Mouse (Mus musculus) cerebellum, adult 11-12 months (tissue): ENCODE measurements around the gene Atg3.
A peak's percentile ranks its signal among the peaks of the same experiment; 100 is the strongest.

Experiments
- DNase-seq: peaks from one replicate; pipeline ENCODE4 v3.0.0; 2022

Atg3 gene

DNA sequence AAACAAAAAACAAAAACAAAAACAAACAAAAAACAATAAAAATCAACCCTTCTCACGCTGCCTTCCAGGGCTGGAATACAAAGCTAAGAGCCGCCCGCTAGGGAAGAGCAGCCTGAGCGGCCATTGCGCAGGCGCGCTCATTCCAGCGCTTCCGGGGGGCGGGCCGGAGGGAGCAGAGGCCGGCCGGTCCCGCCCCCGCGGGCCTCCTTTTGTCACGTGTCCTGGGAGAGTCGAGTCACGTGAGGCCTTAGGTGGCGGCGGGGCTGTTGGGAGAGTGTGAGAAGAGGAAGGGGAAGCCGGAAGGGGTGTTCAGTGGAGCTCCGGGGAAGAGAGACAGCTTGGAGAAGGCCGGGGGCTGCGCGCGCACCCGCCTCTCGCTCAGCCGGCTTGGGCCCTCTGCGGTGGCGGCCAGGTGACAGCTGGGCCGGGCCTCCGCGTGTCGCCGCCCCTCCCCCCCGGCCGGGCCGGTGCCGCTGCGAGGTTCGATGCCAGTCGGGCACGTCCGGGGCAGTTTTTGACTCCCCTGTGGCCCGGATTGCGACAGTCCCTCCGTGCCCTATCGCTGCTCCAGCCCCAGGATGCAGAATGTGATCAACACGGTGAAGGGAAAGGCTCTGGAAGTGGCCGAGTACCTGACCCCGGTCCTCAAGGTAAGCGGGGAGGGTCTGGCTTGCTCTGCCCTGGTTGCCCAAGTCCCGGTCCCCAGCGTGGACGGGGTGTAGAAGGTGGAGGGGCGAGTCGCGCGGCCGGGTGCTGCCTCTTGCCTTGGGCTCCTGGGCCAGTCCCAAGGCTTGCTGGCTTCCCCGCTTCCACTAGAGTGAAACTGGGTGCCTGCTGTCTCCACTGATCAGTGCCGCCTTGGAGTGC, at the start of gene Atg3, which contains the start of gene Slc35a5:
TSS of gene Atg3 (plus strand) at position 264 of the 867 bp plus-strand sequence.
TSS of gene Slc35a5 (minus strand) at position 185 of the 867 bp plus-strand sequence.
- DNase-seq = peak; percentile 96

DNA sequence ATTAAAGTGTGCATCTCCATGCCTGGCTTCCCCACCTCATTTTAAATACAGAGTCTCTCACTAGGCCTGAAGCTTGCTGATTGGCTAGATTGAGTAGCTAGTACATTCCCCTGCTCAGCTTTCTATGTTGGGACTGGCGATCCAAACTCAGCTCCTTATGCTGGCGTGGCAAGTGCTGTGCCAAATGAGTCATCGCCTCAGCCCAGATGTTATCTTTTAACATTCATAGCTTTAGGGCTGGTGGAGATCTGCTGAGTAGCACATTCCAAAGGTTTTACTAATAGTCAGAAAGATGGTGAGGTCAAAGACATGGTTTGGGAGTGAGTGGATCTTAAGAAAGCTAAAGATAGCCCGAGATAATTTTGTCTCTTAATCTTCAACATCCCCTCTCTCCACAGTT, 48.1 kb upstream of the Atg3 start:
- DNase-seq = no peak

DNA sequence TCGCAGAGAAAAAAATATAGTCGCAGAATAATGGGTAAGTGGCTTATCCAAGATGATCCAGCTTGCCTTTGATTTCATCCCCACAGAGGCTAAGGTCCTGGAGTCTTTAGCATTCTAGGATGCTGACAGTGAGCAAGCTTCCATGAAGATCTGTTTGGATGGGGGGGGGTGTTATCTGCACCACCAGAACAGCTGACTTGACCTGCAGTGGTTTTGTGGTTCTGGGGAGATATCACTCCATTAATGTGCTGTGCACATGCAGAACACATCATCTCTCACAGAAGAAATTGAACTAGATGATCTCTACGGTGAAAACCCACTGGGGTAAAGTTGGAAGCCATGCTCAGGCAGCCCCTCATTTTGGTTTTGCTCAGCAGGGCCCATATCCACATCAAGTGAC, 41.4 kb upstream of the Atg3 start:
- no peak for DNase-seq

DNA sequence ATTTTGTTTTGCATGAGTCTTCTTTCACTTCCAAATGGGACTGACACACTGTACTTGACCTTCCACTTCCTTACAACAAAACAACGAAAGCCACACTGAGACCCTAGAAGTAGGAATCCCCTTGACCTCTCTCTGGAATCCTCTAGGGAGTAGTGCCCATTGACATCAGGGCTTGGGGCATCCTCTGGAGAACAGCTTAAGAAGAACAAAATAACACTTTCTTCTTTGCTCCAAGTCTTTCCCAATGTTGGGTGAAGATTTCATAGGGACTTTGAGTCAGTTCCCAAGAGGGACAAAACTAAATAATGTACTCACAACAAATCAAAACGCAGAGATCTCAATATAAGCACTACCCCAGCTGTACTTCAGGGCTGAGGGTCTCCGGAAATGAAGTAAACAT, 39.8 kb upstream of the Atg3 start:
- no peak for DNase-seq

DNA sequence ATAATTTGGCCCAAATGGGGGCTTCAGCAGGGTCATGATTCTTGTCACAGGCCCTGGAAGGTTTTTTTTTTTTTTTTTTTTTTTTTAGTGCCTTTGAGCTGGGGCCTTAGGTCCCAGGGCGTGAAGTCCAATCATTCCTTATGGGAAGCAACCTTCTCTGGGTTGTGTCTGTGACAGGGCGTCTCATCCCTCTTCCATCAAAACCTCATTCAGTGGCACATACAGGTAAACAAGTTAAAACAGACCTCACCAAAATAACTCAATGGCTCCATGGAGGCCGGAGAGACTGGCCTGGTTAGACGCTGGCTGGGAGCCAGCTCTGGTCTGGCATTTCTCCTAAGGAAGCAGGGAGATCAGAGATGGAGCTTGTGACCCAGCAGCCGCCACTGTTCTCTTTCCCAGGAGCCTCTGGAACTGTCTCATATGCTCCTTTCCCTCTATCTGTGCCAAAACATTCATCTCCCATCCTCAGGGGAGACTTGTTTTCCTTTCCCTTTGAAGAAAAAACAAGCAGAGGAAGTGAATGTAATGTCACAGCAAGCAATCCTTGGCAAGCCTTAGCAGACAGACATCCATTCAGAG, 37.6 kb upstream of the Atg3 start:
- peak; percentile 63 for DNase-seq

DNA sequence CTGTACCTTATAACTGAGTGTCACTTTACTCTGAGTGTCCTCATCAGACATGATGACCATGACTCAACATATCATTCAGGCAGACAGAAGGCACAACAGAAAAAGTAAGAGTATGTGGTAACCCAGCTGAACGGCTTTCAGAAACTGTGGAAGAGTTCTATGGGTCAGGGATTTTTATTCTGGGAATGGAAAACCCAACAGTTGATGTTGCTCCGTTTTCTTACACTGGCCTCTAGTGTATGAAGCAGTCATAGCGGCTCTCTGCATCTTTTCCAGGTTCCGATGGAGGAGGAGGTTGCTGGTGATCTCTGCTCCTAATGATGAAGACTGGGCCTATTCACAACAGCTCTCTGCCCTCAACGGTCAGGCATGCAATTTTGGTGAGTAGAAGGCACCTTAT, 36.0 kb upstream of the Atg3 start:
- DNase-seq = no peak

DNA sequence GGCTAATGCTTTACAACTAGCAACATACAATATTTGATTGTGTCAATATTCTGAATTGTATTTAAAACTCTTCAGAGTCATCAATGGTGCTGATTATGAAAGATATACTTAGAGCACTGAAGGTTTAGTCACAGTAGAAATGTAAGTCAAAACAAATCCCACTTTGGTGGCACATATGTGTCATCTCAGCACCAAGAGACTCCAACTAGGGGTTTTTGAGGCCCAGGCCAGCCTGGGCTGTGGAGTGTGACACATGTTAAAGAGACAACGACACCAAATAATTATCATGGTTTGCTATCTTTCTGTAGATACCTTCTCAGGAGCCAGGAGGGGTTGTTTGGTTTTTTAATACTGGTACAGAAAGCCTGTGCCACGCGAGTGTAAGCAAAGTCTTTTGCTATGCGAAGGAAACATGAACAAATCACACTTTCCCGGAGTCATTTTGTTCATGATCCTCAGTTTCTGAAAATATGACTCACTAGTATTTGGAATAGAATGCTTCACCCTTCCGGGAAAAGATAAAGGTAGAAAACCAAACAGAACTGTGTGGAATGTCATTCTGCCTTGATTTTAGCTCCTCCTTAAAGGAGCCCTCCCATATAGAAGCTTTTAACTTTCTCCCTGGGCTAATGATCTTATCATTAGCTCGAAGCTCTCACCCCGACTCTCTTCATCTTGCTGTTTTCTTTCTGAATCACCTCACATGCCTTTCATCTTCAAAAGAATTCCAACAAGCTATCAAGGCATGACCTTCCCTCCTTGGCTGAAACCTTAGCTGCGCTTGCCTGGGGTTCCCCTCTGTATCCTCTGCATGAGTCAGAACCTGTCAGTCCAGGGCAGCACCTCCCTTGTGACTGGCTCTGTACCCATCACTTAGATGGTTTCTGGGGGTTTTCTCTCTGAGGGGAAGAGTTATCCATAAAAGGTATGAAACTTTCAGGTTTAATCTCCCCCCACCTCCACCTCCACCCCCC, 34.1 kb upstream of the Atg3 start:
- no peak for DNase-seq

DNA sequence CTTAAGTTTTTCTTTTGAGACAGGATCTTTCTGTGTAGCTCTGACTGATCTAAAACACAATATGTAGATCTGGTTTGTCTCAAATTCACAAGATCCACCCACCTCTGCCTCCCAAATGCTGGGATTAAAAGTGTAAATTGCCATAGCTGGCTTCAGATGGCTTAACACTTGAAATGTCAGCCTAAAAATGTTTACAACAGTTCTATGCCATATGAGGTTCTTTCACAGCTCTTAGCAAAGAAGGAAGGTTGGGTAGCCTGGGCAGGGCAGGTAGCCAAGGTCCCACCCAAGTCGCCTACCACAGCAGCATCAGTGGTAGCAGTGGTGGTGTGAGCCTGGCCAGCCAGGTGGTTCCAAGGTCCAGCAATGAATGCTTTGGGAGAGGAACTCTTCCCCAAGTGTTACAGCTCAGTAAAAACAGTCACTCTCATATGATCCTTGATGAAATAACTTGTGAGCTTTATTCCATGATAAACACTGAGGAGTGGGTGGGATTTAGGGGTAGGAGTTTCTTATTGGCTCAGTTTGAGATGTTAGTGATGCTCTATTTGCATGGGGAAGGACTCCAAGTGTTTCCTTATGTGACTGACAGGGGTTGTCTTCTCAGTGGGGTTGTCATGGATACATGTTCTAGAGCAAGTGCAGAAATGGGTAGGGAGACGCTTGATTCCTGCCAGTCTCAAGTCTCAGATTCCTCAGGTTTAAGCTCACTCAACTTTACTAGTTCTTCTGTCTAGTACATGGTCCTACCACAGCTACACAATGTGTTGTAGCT, 30.5 kb upstream of the Atg3 start:
- no peak for DNase-seq

DNA sequence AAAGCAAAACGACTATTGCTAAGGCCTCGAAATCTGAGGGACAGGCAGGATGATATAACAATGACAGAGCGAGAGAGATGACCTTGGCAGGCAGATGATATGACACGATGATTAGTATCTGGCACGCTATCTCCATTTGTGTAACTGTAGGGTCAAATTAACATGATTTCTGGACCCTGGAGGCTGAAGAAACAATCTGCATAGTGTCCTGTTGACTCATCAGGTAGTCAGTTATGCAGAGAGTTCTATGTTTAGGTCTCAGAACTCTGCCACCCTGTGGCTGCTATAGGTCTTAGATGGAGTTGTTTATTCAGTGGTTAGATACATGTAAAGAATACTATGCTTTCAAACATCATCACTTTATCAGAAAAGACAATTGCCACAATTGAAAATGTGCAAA, 16.9 kb upstream of the Atg3 start:
- no peak for DNase-seq

DNA sequence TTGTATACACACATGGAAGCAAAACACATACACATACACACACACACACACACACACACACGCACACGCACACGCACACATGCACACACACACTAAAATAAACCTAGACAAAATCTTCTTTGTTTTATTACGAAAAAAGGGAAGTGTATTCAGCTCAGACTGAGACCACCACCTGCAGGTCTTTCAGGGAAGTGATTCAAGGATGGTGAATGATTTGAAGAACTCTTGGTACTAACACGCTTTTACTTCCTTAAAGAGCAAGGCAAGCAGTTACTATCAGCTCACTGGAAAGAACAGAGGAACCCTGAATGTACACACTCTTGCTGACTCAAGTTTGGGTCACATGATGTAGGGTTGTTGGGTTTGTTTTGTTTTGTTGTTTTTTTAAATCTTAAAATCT, 16.0 kb upstream of the Atg3 start:
- DNase-seq = no peak

DNA sequence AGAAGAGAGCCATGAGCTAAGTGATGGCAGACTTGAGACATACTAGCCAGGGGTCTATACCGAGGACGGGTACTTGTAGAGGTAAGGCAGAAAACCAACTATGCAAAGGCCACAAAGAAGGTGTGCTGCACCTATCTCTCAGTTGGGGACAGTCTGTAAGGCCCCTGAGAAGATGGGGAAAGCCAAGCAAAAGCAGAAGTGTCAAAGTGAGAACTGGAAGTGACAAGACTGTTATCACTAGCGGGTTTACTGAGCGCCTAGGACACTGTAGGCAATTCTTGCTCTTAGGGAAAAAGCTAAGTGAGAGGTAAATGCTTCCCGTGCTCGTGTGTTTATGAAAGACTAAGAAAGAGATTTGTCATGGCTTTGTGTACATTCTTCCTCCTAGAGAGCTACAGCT, 13.5 kb upstream of the Atg3 start:
- DNase-seq = no peak

DNA sequence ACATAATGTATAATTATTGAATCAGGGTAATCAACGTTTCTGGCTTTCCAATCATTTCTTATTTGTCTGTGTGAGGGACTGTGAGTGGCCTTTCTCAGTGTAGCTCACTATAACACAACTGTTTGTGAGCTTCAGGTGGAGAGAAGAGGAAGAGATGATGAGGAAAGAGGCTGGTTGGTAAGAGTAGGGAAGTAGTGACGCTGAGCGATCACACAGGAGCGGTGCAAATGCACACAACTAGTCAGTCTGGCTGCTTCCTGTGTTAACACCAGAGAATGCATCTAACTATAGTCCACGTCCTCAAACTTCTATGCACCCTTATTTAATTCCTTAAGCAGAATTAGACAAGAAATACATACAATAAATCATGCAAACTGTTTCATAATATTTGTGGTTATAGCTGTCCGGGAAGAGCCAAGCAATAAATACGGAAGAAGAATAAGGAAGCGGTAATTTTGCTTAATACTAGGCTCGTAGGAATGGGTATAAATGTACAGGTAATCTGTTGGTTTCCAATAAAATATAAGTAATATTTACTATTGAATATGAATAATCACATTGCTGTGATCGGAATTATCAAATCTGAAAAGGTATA, 10.0 kb upstream of the Atg3 start:
- DNase-seq = no peak

DNA sequence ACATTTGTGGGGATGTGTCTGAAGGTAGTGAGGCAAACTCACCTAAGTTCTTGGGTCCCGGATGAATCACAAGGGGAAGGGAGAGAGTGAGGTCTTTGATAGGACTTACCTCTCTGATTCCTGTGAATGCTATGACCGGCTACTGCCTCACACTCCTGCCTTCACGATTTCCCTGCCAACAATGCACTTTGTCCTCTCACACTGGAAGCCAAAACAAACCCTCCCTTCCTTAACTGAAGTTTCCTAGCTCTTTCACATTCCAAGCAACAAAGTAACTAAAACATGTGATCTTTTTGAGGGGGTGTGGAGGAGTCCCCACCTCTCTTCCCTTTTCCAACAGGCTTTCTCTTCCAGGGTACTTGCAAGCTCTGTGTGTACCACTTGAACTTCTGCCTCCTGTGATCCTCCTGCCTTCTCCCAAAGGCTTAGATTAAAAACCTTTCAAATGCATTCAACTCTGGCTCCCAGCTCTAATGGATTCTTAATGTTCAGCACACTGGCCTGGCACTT, 3.8 kb upstream of the Atg3 start:
- DNase-seq = no peak

DNA sequence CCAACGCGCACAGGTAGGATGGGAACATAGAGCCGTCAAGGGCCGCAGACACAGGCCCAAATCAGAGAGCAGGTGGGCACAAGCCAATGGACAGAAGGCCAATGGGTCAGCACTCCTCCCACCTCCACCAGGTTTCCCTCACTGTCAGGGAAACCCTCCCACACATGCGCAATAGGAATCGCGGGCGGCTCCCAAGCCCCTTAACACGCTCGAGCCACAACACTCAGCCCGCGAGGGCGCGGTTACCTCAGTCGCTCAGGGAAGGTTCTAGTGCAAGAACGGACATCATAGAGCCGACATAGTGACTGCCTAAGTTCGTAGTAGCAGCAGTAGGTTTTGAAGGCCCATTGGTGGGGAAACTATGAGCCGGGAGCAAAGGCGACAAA, 456 bp upstream of the Atg3 start:
- DNase-seq = peak; percentile 87

DNA sequence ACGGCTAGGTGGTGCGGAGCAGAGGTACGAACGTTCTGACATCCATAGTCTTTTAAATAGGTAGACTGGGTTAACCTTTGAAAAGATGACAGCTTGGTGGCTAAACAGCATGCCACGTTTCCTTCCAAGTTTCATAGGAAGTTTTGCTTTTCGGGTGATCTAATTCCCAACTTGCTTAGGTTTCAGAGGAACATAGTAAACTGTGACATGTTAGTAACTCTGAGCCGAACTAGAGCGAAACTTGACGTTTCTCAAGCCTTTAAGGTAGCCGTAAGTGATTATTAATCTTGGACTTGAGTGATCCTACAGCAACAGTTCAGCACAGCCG, 768 bp downstream of the Atg3 start:
- no peak for DNase-seq

DNA sequence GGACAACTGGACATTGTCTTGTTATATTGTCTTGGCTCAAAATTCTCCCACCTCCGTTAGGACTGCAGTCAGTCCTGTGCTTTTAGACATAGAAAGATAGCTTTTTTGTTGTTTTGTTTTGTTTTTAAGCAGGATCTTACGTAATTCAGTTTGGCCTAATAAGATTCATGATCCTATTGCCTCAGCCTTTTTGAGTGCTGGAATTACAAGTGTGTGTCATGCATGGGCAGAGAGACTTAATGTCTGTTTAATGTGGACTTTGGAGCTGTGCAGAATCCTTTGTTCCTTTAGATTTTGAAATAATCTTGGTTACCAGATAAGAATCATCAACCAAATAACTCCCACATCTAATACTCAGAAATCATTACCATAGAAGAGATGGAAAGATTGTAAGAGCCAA, 20.0 kb downstream of the Atg3 start:
- DNase-seq = no peak

DNA sequence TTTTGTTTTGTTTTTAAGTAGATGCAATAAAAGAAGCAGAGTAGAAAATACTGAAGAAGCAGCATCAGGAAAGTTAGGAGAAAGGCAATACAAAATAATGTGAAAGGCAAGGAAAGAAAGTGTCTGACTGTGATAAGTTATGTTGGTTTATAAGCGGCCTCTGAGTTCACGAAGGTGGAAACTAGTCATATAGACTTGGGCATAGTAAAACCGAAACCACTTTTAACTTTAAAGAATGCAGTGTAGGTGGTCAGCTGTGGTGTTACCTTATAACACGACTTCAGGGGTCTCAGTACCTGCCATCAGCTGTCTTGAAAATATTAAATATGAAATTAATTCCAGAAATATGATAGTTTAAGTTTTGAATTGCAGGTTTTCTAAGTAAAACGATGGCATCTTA, 23.2 kb downstream of the Atg3 start:
- DNase-seq = no peak

DNA sequence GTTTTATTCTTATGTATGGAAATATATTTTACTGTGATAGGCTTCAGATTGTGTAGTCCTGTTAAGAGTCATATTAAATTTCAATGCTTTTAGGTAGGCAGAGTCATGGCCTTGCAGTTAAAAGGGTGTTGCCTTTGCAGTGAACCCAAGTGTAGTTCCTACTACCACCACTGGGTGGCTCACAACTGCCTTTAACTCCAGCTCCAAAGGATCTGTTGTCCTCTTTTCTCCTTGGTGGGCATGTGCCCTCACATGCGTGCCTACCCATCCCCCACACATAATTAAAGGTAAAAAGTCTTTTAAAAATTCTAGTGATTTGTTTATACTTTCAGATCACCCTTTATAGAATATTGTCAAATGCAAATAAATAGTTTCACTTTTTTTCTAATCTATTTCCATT, 34.0 kb downstream of the Atg3 start:
- DNase-seq = peak; percentile 52

DNA sequence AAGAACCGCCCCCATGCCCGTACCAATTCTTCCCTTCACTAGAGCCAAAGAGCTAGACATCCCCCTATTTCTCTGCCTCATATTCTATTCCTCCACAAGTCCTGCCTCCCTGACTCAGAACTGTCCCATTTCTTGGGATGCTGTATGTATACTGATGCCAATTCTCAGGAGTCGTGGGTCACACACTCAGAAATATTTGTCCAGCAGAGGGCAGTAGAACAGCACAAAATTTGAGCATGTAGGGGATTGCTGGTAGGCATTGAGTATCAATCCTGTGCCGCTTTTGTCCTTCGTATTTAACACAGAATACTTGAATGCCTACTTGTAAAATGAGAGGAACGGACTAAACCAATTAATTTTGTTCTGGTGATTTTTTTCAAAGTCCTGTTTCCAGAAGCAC, 38.2 kb downstream of the Atg3 start:
- DNase-seq = peak; percentile 35

DNA sequence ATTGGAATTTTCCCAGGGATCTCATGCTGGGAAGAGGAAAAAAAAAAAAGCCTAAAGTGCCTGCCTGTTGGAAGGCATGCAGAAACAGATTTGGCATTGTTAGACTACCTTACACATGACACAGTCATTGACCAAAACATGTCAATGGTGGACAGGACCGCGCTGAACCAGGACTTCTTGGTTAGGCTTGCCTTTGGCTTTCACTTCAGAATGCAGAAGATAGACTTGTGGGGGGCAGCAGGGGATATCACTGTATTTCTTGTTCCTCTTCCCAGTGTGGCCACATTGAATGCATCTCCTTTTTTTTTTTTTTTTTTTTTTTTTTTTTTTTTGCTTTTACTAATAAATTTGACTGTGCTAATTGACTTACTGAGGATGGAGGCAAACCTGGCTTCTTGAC, 42.8 kb downstream of the Atg3 start:
- DNase-seq = no peak

DNA sequence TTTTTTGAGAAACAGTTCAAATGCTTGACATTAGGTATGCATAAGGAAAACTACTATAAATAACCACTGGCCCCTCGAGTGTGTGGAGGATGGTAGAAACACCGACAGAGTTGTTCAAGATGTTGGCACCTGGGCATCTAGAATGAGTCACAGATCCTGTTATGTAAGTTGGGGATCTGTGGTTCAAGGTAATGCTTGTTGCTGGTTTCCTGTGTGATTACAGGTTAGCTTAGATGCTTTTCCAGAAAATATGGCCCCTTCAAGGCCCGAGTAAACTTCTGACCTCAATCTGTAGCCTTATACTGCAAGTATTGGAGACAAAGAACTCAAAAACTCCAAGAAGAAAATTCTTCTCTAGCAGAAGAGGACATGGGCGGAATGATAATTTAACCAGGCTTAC, 45.9 kb downstream of the Atg3 start:
- DNase-seq = no peak
